Mouse (Mus musculus) cerebellum, adult 2 months (tissue): ENCODE data around the gene Gm42674.

Experiments used
- CTCF ChIP-seq: fragments of 200-500 bp; IDR thresholded peaks from 2 replicates; pipeline ENCODE4 v1.5.1; 2011; ENCODE audit warnings: low read depth, mild to moderate bottlenecking, control low read depth, low read length, moderate library complexity, borderline replicate concordance; ENCODE audit not compliant: insufficient read depth
- POLR2A ChIP-seq: fragments of 200-500 bp; IDR thresholded peaks from 2 replicates; pipeline ENCODE4 v1.6.1; 2011; ENCODE audit warnings: low read length, control low read depth, borderline replicate concordance; ENCODE audit not compliant: insufficient read depth

DNA sequence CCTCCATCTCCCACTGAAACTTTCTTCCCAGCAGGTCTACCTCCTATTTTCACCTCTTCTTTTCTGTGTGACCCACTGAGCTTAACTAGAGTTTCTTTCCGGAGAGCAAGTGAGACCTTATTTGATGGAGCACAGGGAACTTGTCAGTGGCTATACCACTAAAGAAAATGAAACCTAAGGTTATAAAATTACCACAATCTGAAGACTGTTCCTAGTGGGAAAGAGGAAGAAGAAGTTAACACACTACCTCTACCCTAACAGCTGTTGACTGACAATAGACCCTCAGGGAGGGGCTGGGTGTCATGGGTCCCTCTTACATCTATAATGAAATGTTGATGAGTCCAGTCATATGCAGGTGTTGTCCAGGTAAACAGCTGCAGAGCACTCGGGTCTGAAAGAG, 30.3 kb downstream of the Gm42674 start:
- TF ChIP-seq POLR2A (no peak), CTCF (no peak)
